Mouse (Mus musculus) neural tube, embryonic 14.5 days (tissue): ENCODE results near the gene Arl5a. TPM values are rescaled to one million over a fixed set of nuclear protein-coding genes. Genes with fewer than 3 reads are reported as not detected.

Experiments
- ATAC-seq: fragments of 200-750 bp; cut with Nextera tagmentation; 2 replicates; pipeline ENCODE4 v1.8.0; 2017; ENCODE audit warnings: low read depth, mild to moderate bottlenecking, moderate TSS enrichment, moderate library complexity
- H3K27ac ChIP-seq: fragments of 300-500 bp; sonication (generic); 2 replicates; pipeline ENCODE4 v1.5.1; 2014; ENCODE audit warnings: low read depth, mild to moderate bottlenecking, control low read depth, low read length, moderate library complexity, mixed read lengths
- H3K27me3 ChIP-seq: fragments of 300-500 bp; sonication (generic); 2 replicates; pipeline ENCODE4 v1.6.1; 2014; ENCODE audit warnings: low read length; ENCODE audit not compliant: control insufficient read depth, insufficient read depth
- H3K36me3 ChIP-seq: fragments of 300-500 bp; sonication (generic); 2 replicates; pipeline ENCODE4 v1.6.1; 2014; ENCODE audit warnings: low read length, mixed read lengths; ENCODE audit not compliant: control insufficient read depth, insufficient read depth
- H3K4me1 ChIP-seq: fragments of 300-500 bp; sonication (generic); 2 replicates; pipeline ENCODE4 v1.6.1; 2014; ENCODE audit warnings: low read length; ENCODE audit not compliant: control insufficient read depth, insufficient read depth
- H3K4me2 ChIP-seq: fragments of 300-500 bp; sonication (generic); 2 replicates; pipeline ENCODE4 v1.6.1; 2014; ENCODE audit warnings: mild to moderate bottlenecking, low read depth, low read length, control low read depth
- H3K4me3 ChIP-seq: fragments of 300-500 bp; sonication (generic); 2 replicates; pipeline ENCODE4 v1.5.1; 2014; ENCODE audit warnings: low read depth, low read length, control low read depth, mixed read lengths
- H3K9ac ChIP-seq: fragments of 300-500 bp; sonication (generic); replicated peaks from 2 replicates; pipeline ENCODE4 v1.6.1; 2014; ENCODE audit warnings: low read depth, mild to moderate bottlenecking, control low read depth, low read length, mixed read lengths
- H3K9me3 ChIP-seq: fragments of 300-500 bp; sonication (generic); 2 replicates; pipeline ENCODE4 v1.6.1; 2016; ENCODE audit warnings: low read length; ENCODE audit not compliant: control insufficient read depth
- WGBS: fragments of 180-500 bp; shearing (Covaris S2); extraction: QIAGEN DNeasy Blood & Tissue Kit; methylation state at CpG from one replicate; pipeline ENCODE4 v1.1.7; 2014; 5-methylcytosine and 5-hydroxymethylcytosine counted together
- polyA plus RNA-seq: library from polyadenylated mRNA; unstranded; fragments of >200 nt; fragmentation: Nextera tagmentation; extraction: Ambion mirVana; gene quantifications from 2 replicates; pipeline ENCODE4 v1.2.1, GENCODE M21; 2014

Gene Arl5a
- polyA plus RNA-seq, 1 experiment from 2014 or later: 61.2 TPM

DNA sequence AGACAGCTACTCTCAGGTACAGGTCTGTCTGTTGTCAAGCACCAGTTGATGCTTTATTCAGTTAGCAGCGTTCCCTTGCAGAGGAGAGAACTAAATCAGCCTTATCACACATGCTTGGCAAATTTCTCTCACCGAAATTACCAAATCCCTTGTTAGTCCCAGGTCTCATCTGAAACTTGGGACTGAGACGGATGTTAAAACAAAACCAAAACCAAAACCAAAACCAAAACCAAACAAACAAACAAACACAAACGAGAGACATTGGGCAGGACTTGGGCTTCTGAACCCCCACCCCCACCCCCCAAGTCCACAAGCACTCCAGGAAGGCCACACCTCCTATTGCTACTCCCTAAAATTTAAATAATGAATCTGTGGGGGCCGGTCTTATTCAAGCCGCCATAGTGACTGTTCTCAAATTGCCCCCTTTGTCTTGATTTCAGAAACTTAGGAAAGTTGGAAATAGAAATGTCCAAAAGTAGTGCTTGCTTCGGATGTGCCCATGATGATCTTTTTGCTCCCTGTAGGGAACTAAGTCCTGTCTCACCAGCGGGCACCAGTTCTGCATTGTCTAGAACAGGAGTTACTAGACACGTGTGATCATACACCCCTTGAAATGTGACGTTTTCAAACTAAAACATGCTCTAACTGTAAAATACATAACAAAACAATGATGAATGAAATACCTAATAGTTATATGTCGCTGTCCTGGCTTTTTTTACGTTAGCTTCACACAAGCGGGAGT, 46.8 kb downstream of the Arl5a start:
- ATAC-seq: no peak
- no peak overlapping the region for H3K27ac ChIP-seq

DNA sequence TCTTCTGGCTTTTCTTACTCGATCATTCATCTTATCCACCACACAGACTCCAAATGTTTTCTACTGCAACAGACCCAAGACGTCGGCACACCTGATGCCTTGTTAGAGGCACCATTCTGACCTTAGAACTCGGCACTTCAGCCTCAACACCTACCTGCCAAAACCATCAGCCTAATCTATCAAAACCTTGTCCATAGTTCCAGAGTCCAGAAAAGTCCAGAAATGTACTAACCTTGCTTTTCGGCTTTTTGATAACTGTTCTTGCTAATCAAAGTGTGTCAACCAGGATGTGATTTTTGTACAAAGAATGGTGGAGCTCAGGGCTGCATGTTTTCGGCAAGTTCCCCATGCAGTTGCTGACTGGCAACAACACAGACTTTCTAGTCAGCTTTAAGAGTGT, 50.0 kb downstream of the Arl5a start:
- Histone ChIP-seq H3K36me3 (no peaks in the 10 kb centered on the region), H3K9me3 (no peaks in the 10 kb centered on the region), H3K4me1 (no peaks in the 10 kb centered on the region), H3K4me2 (no peak overlapping the region), H3K4me3 (no peak overlapping the region), H3K27ac (no peak overlapping the region), H3K27me3 (no peaks in the 10 kb centered on the region), H3K9ac (no peak overlapping the region)
- WGBS: 94% methylated on average over 6 of the region's 6 CpGs
- ATAC-seq: no peak

More for the DNA sequence above, 46.8 kb downstream of the Arl5a start:
- no peaks in the 10 kb centered on the region for H3K9me3 ChIP-seq
- no peaks in the 10 kb centered on the region for H3K27me3 ChIP-seq
- H3K4me2 ChIP-seq: no peak overlapping the region
- no peaks in the 10 kb centered on the region for H3K36me3 ChIP-seq
- no peak overlapping the region for H3K4me3 ChIP-seq
- no peaks in the 10 kb centered on the region for H3K4me1 ChIP-seq
- WGBS: 61% methylated on average over 13 of the region's 13 CpGs
- H3K9ac ChIP-seq: no peak overlapping the region

DNA sequence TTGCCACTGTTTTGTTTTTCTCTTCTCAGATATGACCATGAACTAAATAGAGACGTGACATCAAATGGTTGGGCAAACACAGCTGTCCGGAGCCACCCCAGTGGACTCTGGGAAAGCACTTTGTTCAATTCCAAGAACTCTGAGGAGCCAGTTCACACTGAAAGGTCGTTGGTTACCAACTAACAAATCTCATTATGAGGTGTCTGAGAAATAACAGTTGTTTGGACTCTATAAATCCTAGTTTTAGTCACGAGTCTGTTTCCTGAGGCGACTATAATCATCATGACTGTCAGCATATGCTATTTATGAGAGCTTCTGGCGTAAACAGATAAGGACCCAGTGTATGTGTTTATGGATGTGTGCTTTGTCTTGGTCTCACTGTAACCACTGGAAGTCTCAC, 52.2 kb downstream of the Arl5a start:
- H3K36me3 ChIP-seq: no peaks in the 10 kb centered on the region
- H3K4me2 ChIP-seq: no peak overlapping the region
- H3K27me3 ChIP-seq: no peaks in the 10 kb centered on the region
- no peak overlapping the region for H3K4me3 ChIP-seq
- H3K9ac ChIP-seq: no peak overlapping the region
- H3K27ac ChIP-seq: no peak overlapping the region
- no peak for ATAC-seq
- H3K9me3 ChIP-seq: no peaks in the 10 kb centered on the region
- H3K4me1 ChIP-seq: no peaks in the 10 kb centered on the region
- 76% methylated on average over 6 of the region's 6 CpGs for WGBS

DNA sequence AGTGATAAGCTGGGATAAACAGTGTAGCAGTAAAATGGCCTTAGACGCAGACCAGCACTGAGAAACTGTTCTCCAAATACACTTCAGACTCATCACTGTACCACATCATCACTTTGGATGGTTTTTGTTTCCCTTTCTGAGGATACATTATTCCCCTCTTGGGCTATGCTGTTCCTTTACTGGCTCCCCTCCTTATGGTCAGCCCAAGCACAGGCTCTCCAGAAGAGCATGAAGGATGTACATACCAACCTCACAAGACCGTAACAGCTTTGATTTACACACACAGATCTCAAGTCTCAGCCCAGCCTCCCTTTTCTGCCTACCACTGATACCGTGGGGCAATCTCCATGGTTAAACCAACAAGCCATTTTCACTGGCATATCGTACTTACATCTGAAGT, 52.6 kb downstream of the Arl5a start:
- 85% methylated on average over 4 of the region's 4 CpGs for WGBS
- H3K27me3 ChIP-seq: no peaks in the 10 kb centered on the region
- H3K4me3 ChIP-seq: no peak overlapping the region
- no peak for ATAC-seq
- H3K9me3 ChIP-seq: no peaks in the 10 kb centered on the region
- H3K36me3 ChIP-seq: no peaks in the 10 kb centered on the region
- H3K4me1 ChIP-seq: no peaks in the 10 kb centered on the region
- no peak overlapping the region for H3K27ac ChIP-seq
- no peak overlapping the region for H3K4me2 ChIP-seq
- no peak overlapping the region for H3K9ac ChIP-seq

DNA sequence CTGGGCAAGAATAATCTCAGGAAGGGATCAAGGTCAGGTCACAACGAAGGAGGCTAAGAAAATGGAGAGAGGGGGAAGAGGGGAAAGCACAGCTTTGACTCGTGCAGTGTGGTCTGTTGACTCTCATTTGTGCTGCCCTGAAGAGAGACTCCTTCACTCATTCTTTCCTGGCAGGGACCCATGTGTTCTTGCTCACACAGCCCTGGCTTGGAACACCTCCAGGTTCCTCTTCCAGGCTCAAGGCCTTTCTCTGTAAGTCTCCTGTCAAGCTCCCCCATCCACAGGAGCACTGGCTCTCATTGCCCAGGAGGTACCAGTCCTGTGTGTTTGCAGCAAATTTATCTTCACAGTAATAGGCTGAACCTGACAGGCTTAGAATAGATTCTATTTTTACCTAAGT, 53.6 kb downstream of the Arl5a start:
- no peak overlapping the region for H3K4me2 ChIP-seq
- ATAC-seq: no peak
- H3K27ac ChIP-seq: no peak overlapping the region
- no peaks in the 10 kb centered on the region for H3K9me3 ChIP-seq
- H3K9ac ChIP-seq: no peak overlapping the region
- WGBS: 73% methylated on average over 2 of the region's 2 CpGs
- H3K27me3 ChIP-seq: no peaks in the 10 kb centered on the region
- H3K4me1 ChIP-seq: no peaks in the 10 kb centered on the region
- no peak overlapping the region for H3K4me3 ChIP-seq
- no peaks in the 10 kb centered on the region for H3K36me3 ChIP-seq

DNA sequence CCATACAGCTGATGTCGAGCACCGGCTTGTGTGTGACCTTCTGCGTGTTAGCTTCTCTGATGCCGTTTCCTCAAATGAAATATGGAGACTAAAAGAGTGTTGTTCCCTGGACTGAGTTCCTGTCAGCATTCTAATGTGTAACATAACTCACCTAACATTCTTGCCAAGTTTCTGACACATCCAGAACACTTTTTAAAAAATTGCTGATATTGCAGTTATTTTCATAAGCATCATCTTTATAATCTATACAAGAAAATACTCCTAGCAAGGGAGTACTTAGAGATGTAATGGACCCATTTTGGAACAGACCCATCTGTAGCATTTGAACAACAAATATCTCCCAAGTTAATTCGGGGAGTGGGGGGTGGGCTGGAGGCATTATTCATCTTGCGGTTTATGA, 55.1 kb downstream of the Arl5a start:
- Histone ChIP-seq H3K27me3 (no peaks in the 10 kb centered on the region), H3K4me3 (no peak overlapping the region), H3K27ac (no peak overlapping the region), H3K9ac (no peak overlapping the region), H3K9me3 (no peaks in the 10 kb centered on the region), H3K4me2 (no peak overlapping the region), H3K36me3 (no peaks in the 10 kb centered on the region), H3K4me1 (no peaks in the 10 kb centered on the region)
- ATAC-seq: no peak
- WGBS: 80% methylated on average over 6 of the region's 6 CpGs

DNA sequence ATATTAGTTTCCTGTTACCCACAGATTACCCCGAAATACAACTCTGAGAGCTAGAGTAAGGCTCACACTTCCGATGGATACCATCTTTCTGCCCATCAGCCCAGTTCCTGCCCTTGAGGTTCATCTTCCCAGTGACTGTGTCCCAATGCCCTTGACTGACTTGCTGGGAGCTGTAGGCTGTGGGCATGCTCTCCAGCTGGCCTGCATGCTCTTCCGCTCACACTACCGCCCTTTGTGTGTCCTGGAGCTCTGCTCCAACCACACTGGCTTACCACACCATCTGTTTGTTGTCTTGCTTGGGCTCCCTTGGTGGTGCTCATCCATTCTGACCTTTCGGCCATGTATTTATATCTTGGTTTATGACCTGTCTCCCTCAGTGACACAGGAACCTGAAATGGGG, 57.0 kb downstream of the Arl5a start:
- no peaks in the 10 kb centered on the region for H3K36me3 ChIP-seq
- ATAC-seq: no peak
- 92% methylated on average over 5 of the region's 5 CpGs for WGBS

DNA sequence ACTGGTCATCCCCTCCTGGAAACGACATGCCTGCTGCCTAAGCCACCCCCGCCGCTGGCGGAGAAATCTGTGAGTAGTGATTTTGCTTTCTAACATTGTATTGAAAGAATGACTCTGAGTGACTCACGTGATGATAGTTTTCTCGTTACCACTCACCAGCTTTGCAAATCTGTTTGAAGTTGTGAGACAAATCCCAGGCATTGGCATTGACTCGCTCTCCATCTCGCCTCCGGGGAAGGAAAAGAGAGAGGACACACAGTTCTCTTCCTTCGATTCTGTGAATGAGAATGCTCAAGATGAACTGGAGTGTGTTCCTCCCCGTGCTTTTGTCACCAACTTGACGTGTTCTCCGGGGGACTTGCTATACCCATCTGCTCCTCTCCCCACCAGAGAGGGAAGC, 57.5 kb downstream of the Arl5a start:
- Histone ChIP-seq H3K4me1 (no peaks in the 10 kb centered on the region), H3K9me3 (no peaks in the 10 kb centered on the region), H3K9ac (no peak overlapping the region), H3K27me3 (no peaks in the 10 kb centered on the region), H3K36me3 (no peaks in the 10 kb centered on the region), H3K4me2 (no peak overlapping the region), H3K27ac (no peak overlapping the region), H3K4me3 (no peak overlapping the region)
- ATAC-seq: no peak
- 81% methylated on average over 13 of the region's 13 CpGs for WGBS

More for the DNA sequence above, 57.0 kb downstream of the Arl5a start:
- Histone ChIP-seq H3K9me3 (no peaks in the 10 kb centered on the region), H3K9ac (no peak overlapping the region), H3K27ac (no peak overlapping the region), H3K4me3 (no peak overlapping the region), H3K27me3 (no peaks in the 10 kb centered on the region), H3K4me2 (no peak overlapping the region), H3K4me1 (no peaks in the 10 kb centered on the region)

DNA sequence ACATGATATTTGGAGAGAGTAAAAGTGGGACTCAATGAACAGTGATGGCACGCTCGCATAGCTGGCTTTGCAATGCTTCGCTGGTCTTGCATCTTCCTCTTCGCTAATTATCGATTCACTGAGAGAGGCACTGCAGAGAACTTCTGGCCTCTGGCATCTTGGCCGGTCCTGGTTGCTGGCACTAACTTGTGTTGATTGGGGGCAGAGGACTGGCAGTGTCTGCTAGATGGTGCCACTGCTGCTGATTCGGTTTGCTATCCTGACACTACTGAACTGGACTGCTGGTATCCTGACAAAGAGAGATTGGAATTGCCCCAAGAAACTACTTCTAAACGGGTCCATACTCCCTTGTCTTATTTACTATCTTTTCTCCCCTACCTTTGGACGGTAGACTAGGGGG, 63.6 kb downstream of the Arl5a start:
- no peak for ATAC-seq
- WGBS: 96% methylated on average over 9 of the region's 9 CpGs
- no peaks in the 10 kb centered on the region for H3K4me1 ChIP-seq
- H3K9me3 ChIP-seq: no peaks in the 10 kb centered on the region
- H3K4me3 ChIP-seq: no peak overlapping the region
- no peaks in the 10 kb centered on the region for H3K27me3 ChIP-seq
- H3K9ac ChIP-seq: no peak overlapping the region
- no peak overlapping the region for H3K27ac ChIP-seq
- no peak overlapping the region for H3K4me2 ChIP-seq
- no peaks in the 10 kb centered on the region for H3K36me3 ChIP-seq
